Mouse (Mus musculus) limb, embryonic 12.5 days (tissue): ENCODE results near the gene Ifi35. TPM values are rescaled to one million over a fixed set of nuclear protein-coding genes. Genes with fewer than 3 reads are reported as not detected.
"Not testable (repeated sequence)": the region's sequence is repeated elsewhere in the genome, so short reads cannot be mapped to it uniquely, and the experiment has no call there.

Experiments used
- ATAC-seq: fragments of 200-750 bp; cut with Nextera tagmentation; 2 replicates; pipeline ENCODE4 v1.8.0; 2017; ENCODE audit warnings: low read depth, moderate TSS enrichment; ENCODE audit not compliant: insufficient number of reproducible peaks, insufficient read depth, low FRiP score, low TSS enrichment
- H3K27ac ChIP-seq: fragments of 300-500 bp; sonication (generic); 2 replicates; pipeline ENCODE4 v1.5.1; 2016; ENCODE audit warnings: mild to moderate bottlenecking, moderate library complexity
- H3K27me3 ChIP-seq: fragments of 300-500 bp; sonication (generic); 2 replicates; pipeline ENCODE4 v1.6.1; 2016; ENCODE audit warnings: mild to moderate bottlenecking, moderate library complexity
- H3K36me3 ChIP-seq: fragments of 300-500 bp; sonication (generic); 2 replicates; pipeline ENCODE4 v1.6.1; 2016; ENCODE audit warnings: mild to moderate bottlenecking, moderate library complexity
- H3K4me1 ChIP-seq: fragments of 300-500 bp; sonication (generic); replicated peaks from 2 replicates; pipeline ENCODE4 v1.6.1; 2016
- H3K4me2 ChIP-seq: fragments of 300-500 bp; sonication (generic); 2 replicates; pipeline ENCODE4 v1.6.1; 2016; ENCODE audit warnings: mild to moderate bottlenecking, moderate library complexity
- H3K4me3 ChIP-seq: fragments of 300-500 bp; sonication (generic); replicated peaks from 2 replicates; pipeline ENCODE4 v1.5.1; 2016; ENCODE audit warnings: mild to moderate bottlenecking
- H3K9ac ChIP-seq: fragments of 300-500 bp; sonication (generic); replicated peaks from 2 replicates; pipeline ENCODE4 v1.6.1; 2016; ENCODE audit warnings: mild to moderate bottlenecking, moderate library complexity
- H3K9me3 ChIP-seq: fragments of 300-500 bp; sonication (generic); 2 replicates; pipeline ENCODE4 v1.6.1; 2016; ENCODE audit warnings: mild to moderate bottlenecking, moderate library complexity
- WGBS: fragments of 180-500 bp; shearing (Covaris S2); methylation state at CpG from one replicate; pipeline ENCODE4 v1.1.7; 2016; 5-methylcytosine and 5-hydroxymethylcytosine counted together
- polyA plus RNA-seq: library from polyadenylated mRNA; unstranded; fragments of >200 nt; fragmentation: Nextera tagmentation; extraction: Ambion mirVana; gene quantifications from 2 replicates; pipeline ENCODE4 v1.2.1, GENCODE M21; 2016

Ifi35 gene
- polyA plus RNA-seq, 1 experiment from 2014 or later, result 6.3 TPM

- Histone ChIP-seq H3K36me3 (peaks cover 47% of the 10 kb centered on the region), H3K27me3 (peaks cover 1% of the 10 kb centered on the region; the same call in 1 of the 2 replicates)
Observed at GRCm38 (mm10) chr11:101462141-101462540, 13.9 kb downstream of the Ifi35 start.

GRCm38 (mm10) chr11:101462583-101463440 lies 14.6 kb downstream of the Ifi35 start:
- no peak for ATAC-seq
- WGBS, result 37% methylated on average over 13 of the region's 13 CpGs
- Histone ChIP-seq H3K4me2 (no peak overlapping the region), H3K36me3 (peaks cover 44% of the 10 kb centered on the region), H3K9ac (no peak overlapping the region), H3K27ac (no peak overlapping the region), H3K27me3 (peaks cover 5% of the 10 kb centered on the region; the same call in 1 of the 2 replicates), H3K4me3 (no peak overlapping the region), H3K9me3 (no peaks in the 10 kb centered on the region), H3K4me1 (peaks cover 43% of the 10 kb centered on the region)

More at GRCm38 (mm10) chr11:101462141-101462540, 13.9 kb downstream of the Ifi35 start:
- no peak overlapping the region for H3K4me3 ChIP-seq
- no peak for ATAC-seq
- no peaks in the 10 kb centered on the region for H3K9me3 ChIP-seq
- H3K4me1 ChIP-seq, result peaks cover 39% of the 10 kb centered on the region
- H3K27ac ChIP-seq, result no peak overlapping the region
- no peak overlapping the region for H3K9ac ChIP-seq
- H3K4me2 ChIP-seq, result no peak overlapping the region
- 87% methylated on average over 14 of the region's 14 CpGs for WGBS

GRCm38 (mm10) chr11:101464211-101465100 lies 16.2 kb downstream of the Ifi35 start, which contains the start of gene Rnd2:
Gene Rnd2 (plus strand): TSS chr11:101464999.
- Histone ChIP-seq H3K27ac (peak within 1 kb of the TSS; percentile 84), H3K4me1 (peaks cover 48% of the 10 kb centered on the region), H3K27me3 (peaks cover 12% of the 10 kb centered on the region; the same call in 1 of the 2 replicates), H3K4me3 (peak within 1 kb of the TSS; percentile 83), H3K4me2 (peak within 1 kb of the TSS; percentile 94), H3K36me3 (peaks cover 27% of the 10 kb centered on the region), H3K9me3 (no peaks in the 10 kb centered on the region), H3K9ac (peak within 1 kb of the TSS; percentile 71)
- no peak for ATAC-seq
- 6% methylated on average over 12 of the region's 12 CpGs for WGBS

- peak; percentile 12; the same call in 1 of the 2 replicates for ATAC-seq
- Histone ChIP-seq H3K4me1 (peaks cover 48% of the 10 kb centered on the region), H3K27ac (peak overlapping the region; percentile 84), H3K9ac (peak overlapping the region; percentile 71), H3K4me3 (peak overlapping the region; percentile 83), H3K36me3 (peaks cover 19% of the 10 kb centered on the region), H3K9me3 (no peaks in the 10 kb centered on the region), H3K27me3 (peaks cover 18% of the 10 kb centered on the region; the same call in 1 of the 2 replicates), H3K4me2 (peak overlapping the region; percentile 94)
- under 1% methylated on average over 51 of the region's 51 CpGs for WGBS
Observed at GRCm38 (mm10) chr11:101465101-101465868, 17.1 kb downstream of the Ifi35 start.

GRCm38 (mm10) chr11:101465869-101466551 lies 17.8 kb downstream of the Ifi35 start, which contains the start of gene Vat1:
Gene Vat1 (minus strand): TSS chr11:101466230.
- H3K9ac ChIP-seq, result peak within 1 kb of the TSS; percentile 71
- WGBS, result 2% methylated on average over 60 of the region's 60 CpGs
- ATAC-seq, result peak; percentile 60
- peak within 1 kb of the TSS; percentile 83 for H3K4me3 ChIP-seq
- H3K36me3 ChIP-seq, result peaks cover 16% of the 10 kb centered on the region; the same call in 1 of the 2 replicates
- no peaks in the 10 kb centered on the region for H3K9me3 ChIP-seq
- H3K27me3 ChIP-seq, result peaks cover 22% of the 10 kb centered on the region; the same call in 1 of the 2 replicates
- peaks cover 48% of the 10 kb centered on the region for H3K4me1 ChIP-seq
- H3K27ac ChIP-seq, result peak within 1 kb of the TSS; percentile 84
- H3K4me2 ChIP-seq, result peak within 1 kb of the TSS; percentile 94

DNA sequence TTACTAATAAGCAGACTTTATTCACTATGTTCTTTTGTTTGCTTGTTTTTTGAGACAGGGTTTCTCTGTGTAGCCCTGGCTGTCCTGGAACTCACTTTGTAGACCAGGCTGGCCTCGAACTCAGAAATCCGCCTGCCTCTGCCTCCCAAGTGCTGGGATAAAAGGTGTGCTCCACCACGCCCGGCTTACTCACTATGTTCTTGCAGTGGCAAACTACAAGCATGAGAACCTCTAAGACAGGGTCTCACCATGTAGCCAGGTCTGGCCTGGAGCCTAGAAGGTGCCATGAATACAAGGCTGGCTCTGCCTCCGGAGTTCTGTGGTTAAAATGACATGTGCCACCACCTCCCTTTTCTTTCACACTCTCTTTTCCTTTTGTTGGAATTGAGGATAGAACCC lies 18.3 kb downstream of the Ifi35 start:
- not testable (repeated sequence) for H3K27ac ChIP-seq, H3K9ac ChIP-seq, ATAC-seq, H3K9me3 ChIP-seq
- Histone ChIP-seq H3K4me3 (peak overlapping the region; percentile 83; the same call in 1 of the 2 replicates), H3K36me3 (peaks cover 13% of the 10 kb centered on the region; the same call in 1 of the 2 replicates), H3K27me3 (peaks cover 22% of the 10 kb centered on the region; the same call in 1 of the 2 replicates), H3K4me1 (peaks cover 48% of the 10 kb centered on the region), H3K4me2 (peak overlapping the region; percentile 94)
- WGBS, result 58% methylated on average over 5 of the region's 5 CpGs

DNA sequence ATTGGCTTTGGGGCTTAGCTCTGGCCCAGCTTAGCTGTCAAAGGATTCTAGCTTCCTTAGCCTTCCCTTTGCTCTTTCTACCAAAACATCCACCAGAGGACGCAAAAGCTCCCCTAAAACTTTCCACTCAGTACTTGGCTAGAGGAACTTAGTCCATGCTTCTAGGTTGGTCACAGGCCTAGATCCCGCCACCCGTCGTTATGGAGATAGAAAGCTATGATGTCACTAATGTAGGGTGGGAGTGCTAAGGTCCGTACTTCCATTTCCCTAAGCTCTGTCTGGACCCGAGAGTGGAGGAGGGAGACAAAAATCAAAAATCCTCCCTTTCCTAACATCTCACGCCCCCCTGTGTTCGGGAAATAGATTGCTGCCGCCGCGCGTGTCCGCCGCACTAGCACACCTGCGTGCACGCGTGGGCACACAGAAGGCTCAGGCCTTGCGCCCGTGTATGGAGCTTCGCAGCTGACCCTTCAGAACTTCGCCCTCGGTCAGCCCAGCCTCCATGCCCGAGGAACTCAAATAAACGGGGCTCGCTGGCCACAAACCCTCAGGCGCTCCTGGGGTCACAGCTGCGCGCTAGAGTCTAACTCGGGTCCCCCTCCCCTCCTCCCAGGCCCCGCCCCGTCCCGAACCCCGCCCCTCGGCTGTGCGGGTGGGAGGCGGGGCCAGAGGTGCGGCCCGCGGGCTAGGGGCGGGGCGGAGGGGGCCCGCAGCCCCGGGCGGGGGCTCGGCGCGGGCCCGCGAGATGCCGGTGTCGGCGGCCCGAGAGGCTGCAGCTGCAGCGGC lies 19.5 kb downstream of the Ifi35 start:
- Histone ChIP-seq H3K9ac (peak overlapping the region; percentile 69), H3K4me3 (peak overlapping the region; percentile 76), H3K36me3 (0 out of 2 replicates have a peak, but pooled peaks cover 3% of the 10 kb centered on the region), H3K4me1 (peaks cover 43% of the 10 kb centered on the region), H3K4me2 (peak overlapping the region; percentile 92), H3K27ac (peak overlapping the region; percentile 23; the same call in 1 of the 2 replicates), H3K27me3 (peaks cover 26% of the 10 kb centered on the region), H3K9me3 (no peaks in the 10 kb centered on the region)
- under 1% methylated on average over 53 of the region's 54 CpGs for WGBS
- ATAC-seq, result peak; percentile 58

DNA sequence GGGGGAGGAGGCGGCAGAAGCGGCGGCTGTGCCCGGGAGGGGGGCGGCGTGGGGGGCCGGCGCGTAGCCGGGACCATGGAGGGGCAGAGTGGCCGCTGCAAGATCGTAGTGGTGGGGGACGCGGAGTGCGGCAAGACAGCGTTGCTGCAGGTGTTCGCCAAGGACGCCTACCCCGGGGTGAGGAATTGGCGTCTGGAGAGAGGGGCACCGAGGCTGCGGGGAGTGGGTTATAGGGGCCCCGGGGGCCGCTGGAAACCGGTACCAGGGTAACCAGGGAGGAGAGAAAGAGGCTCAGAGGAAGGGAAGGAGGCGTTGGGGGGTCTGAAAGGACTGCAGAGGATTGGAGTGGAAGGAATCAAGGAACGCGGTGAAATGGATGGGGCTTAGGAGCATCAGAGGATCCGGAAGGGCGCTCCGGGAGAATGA lies 20.1 kb downstream of the Ifi35 start:
- H3K27me3 ChIP-seq, result peaks cover 26% of the 10 kb centered on the region
- H3K27ac ChIP-seq, result peak overlapping the region; percentile 23; the same call in 1 of the 2 replicates
- 0 out of 2 replicates have a peak, but pooled peaks cover 3% of the 10 kb centered on the region for H3K36me3 ChIP-seq
- peak overlapping the region; percentile 69 for H3K9ac ChIP-seq
- peaks cover 37% of the 10 kb centered on the region for H3K4me1 ChIP-seq
- H3K4me3 ChIP-seq, result peak overlapping the region; percentile 76
- under 1% methylated on average over 29 of the region's 31 CpGs for WGBS
- H3K4me2 ChIP-seq, result peak overlapping the region; percentile 92
- ATAC-seq, result peak; percentile 7
- no peaks in the 10 kb centered on the region for H3K9me3 ChIP-seq

- Histone ChIP-seq H3K27me3 (peaks cover 26% of the 10 kb centered on the region), H3K4me1 (peaks cover 32% of the 10 kb centered on the region), H3K36me3 (0 out of 2 replicates have a peak, but pooled peaks cover 3% of the 10 kb centered on the region), H3K9me3 (no peaks in the 10 kb centered on the region), H3K9ac (peak overlapping the region; percentile 69), H3K27ac (no peak overlapping the region), H3K4me3 (peak overlapping the region; percentile 76), H3K4me2 (peak overlapping the region; percentile 92)
- 6% methylated on average over 13 of the region's 13 CpGs for WGBS
- no peak for ATAC-seq
Observed at GRCm38 (mm10) chr11:101468731-101469130, 20.5 kb downstream of the Ifi35 start.
